Mouse (Mus musculus): Measurements from ENCODE around the gene Shisal2a.
"Not testable (repeated sequence)": the region's sequence is repeated elsewhere in the genome, so short reads cannot be mapped to it uniquely, and the experiment has no call there.

DNA sequence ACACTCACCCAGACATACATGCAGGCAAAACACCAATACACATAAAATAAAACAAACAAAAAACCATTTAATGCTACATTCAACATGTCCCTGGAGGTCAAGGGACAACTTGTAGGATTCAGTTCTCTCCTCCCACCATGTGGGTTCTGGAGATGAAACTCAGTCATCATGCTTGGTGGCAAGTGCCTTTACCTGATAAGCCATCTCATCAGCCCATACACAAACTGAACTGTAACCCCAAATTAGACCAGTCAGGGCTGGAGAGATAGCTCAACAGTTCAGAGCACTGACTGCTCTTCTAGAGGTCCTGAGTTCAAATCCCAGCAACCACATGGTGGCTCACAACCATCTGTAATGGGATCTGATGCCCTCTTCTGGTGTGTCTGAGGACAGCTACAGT is 29.6 kb downstream of the Shisal2a start:
- TF ChIP-seq CTCF (IDR thresholded peaks at IDR 0.05; ENCODE audit: low read depth): not testable (repeated sequence)
- TF ChIP-seq EP300 (IDR thresholded peaks at IDR 0.05; ENCODE audit: low read depth): peak; percentile 86

All from liver, embryonic 14.5 days (tissue).